Comparison of ENCODE assay signal across 8 mouse cellular contexts in genomic region chr6:124903580-124904151, GRCm38 (mm10). TPM values are rescaled to one million over a fixed set of nuclear protein-coding genes. Genes with fewer than 3 reads are reported as not detected.
DNase-seq lines count a peak whose midpoint lies in the region; ATAC-seq lines count a peak whose summit lies in the region.

No protein-coding gene starts in this region.

- H3K36me3 ChIP-seq in forebrain, embryonic 10.5 days (replicated peaks) = no peaks in the 10 kb centered on the region
- H3K36me3 ChIP-seq in heart, embryonic 16.5 days (ENCODE audit: control insufficient read depth, insufficient read depth) = no peaks in the 10 kb centered on the region
- H3K36me3 ChIP-seq in liver, embryonic 15.5 days (replicated peaks) = no peaks in the 10 kb centered on the region
- no peaks in the 10 kb centered on the region for H3K36me3 ChIP-seq in neural tube, embryonic 12.5 days

- H3K9ac ChIP-seq in heart, embryonic 16.5 days (ENCODE audit: low read length) = peak overlapping the region; percentile 81
- peak overlapping the region; percentile 51 for H3K9ac ChIP-seq in liver, embryonic 15.5 days
- peak overlapping the region; percentile 67 for H3K9ac ChIP-seq in neural tube, embryonic 12.5 days

- WGBS in forebrain, embryonic 10.5 days = 0% methylated on average over 23 of the region's 23 CpGs
- WGBS in heart, embryonic 16.5 days = under 1% methylated on average over 23 of the region's 23 CpGs
- WGBS in liver, embryonic 15.5 days (ENCODE audit: insufficient replicate concordance) = under 1% methylated on average over 23 of the region's 23 CpGs
- WGBS in neural tube, embryonic 12.5 days = under 1% methylated on average over 23 of the region's 23 CpGs

- peak; percentile 66 for ATAC-seq in CD4-positive, CD25-positive, alpha-beta regulatory T cell, adult 4 months
- peak; percentile 82 for ATAC-seq in heart, embryonic 16.5 days (replicated peaks; ENCODE audit: extremely low read depth, insufficient read depth, low FRiP score)
- ATAC-seq in liver, embryonic 15.5 days (ENCODE audit: insufficient read depth) = peak; percentile 75
- peak; percentile 88 for ATAC-seq in neural tube, embryonic 12.5 days (ENCODE audit: low FRiP score, low read depth)

- H3K27me3 ChIP-seq in forebrain, embryonic 10.5 days (ENCODE audit: poor library complexity, severe bottlenecking) = peaks cover 8% of the 10 kb centered on the region
- H3K27me3 ChIP-seq in heart, embryonic 16.5 days (ENCODE audit: control insufficient read depth, insufficient read depth, low read length) = peaks cover 2% of the 10 kb centered on the region; the same call in 1 of the 2 replicates
- peaks cover 9% of the 10 kb centered on the region for H3K27me3 ChIP-seq in liver, embryonic 15.5 days
- H3K27me3 ChIP-seq in neural tube, embryonic 12.5 days (replicated peaks) = peaks cover 5% of the 10 kb centered on the region; the same call in 1 of the 2 replicates

- peak; percentile 75 for DNase-seq in c-Kit-negative CD71-positive TER-119-positive erythroid progenitor cells, embryonic 14.5 days (ENCODE audit: low read depth, low spot score)
- DNase-seq in forebrain, embryonic 10.5 days (ENCODE audit: extremely low spot score, low spot score) = peak; percentile 97
- DNase-seq in kidney, postnatal 36 days = peak; percentile 95 to 97
- DNase-seq in telencephalon, adult 2 months (ENCODE audit: low read depth, low spot score) = peak; percentile 77

- H3K27ac ChIP-seq in forebrain, embryonic 10.5 days = peak overlapping the region; percentile 96
- peak overlapping the region; percentile 98 for H3K27ac ChIP-seq in heart, embryonic 16.5 days (ENCODE audit: low read length)
- H3K27ac ChIP-seq in liver, embryonic 15.5 days (replicated peaks) = peak overlapping the region; percentile 81
- H3K27ac ChIP-seq in neural tube, embryonic 12.5 days = peak overlapping the region; percentile 98

- H3K4me1 ChIP-seq in forebrain, embryonic 10.5 days = peaks cover 24% of the 10 kb centered on the region
- peaks cover 8% of the 10 kb centered on the region for H3K4me1 ChIP-seq in heart, embryonic 16.5 days (ENCODE audit: control insufficient read depth, insufficient read depth, low read length)
- H3K4me1 ChIP-seq in liver, embryonic 15.5 days (replicated peaks) = peaks cover 12% of the 10 kb centered on the region
- peaks cover 12% of the 10 kb centered on the region for H3K4me1 ChIP-seq in neural tube, embryonic 12.5 days

- H3K4me2 ChIP-seq in heart, embryonic 16.5 days (ENCODE audit: low read depth, low read length) = peak overlapping the region; percentile 90
- H3K4me2 ChIP-seq in liver, embryonic 15.5 days = peak overlapping the region; percentile 94
- peak overlapping the region; percentile 68 for H3K4me2 ChIP-seq in neural tube, embryonic 12.5 days (replicated peaks)

- H3K4me3 ChIP-seq in forebrain, embryonic 10.5 days = peak overlapping the region; percentile 56
- peak overlapping the region; percentile 65 for H3K4me3 ChIP-seq in heart, embryonic 16.5 days (ENCODE audit: low read length)
- peak overlapping the region; percentile 65 for H3K4me3 ChIP-seq in liver, embryonic 15.5 days (replicated peaks)
- H3K4me3 ChIP-seq in neural tube, embryonic 12.5 days = peak overlapping the region; percentile 38

- H3K9me3 ChIP-seq in forebrain, embryonic 10.5 days = no peaks in the 10 kb centered on the region
- no peaks in the 10 kb centered on the region for H3K9me3 ChIP-seq in heart, embryonic 16.5 days (replicated peaks; ENCODE audit: control insufficient read depth, low read length)
- no peaks in the 10 kb centered on the region for H3K9me3 ChIP-seq in liver, embryonic 15.5 days (replicated peaks)
- no peaks in the 10 kb centered on the region for H3K9me3 ChIP-seq in neural tube, embryonic 12.5 days

RNA-seq across cellular contexts. Expression of gene Lag3, which starts 7.8 kb away (rescaled TPM):
- 10 to 100 TPM; 19.0 to 29.0 TPM for polyA plus RNA-seq in CD4-positive, CD25-positive, alpha-beta regulatory T cell, adult 4 months (2017; shearing (Covaris generic))
- 0.76 and 0.88 TPM in 2 replicates for polyA plus RNA-seq in forebrain, embryonic 10.5 days (2016; fragmentation: Nextera tagmentation; extraction: Ambion mirVana)
- polyA plus RNA-seq in heart, embryonic 16.5 days (2015; fragmentation: Nextera tagmentation; extraction: Ambion mirVana) = 1.1 and 1.7 TPM in 2 replicates
- polyA plus RNA-seq in liver, embryonic 15.5 days (2015; fragmentation: Nextera tagmentation; extraction: Ambion mirVana) = 0.13 and 0.18 TPM in 2 replicates
- polyA plus RNA-seq in neural tube, embryonic 12.5 days (2016; fragmentation: Nextera tagmentation; extraction: Ambion mirVana) = 1.8 and 2.2 TPM in 2 replicates

RNA-seq across cellular contexts. Expression of gene Cd4, which starts 15.6 kb away (rescaled TPM):
- polyA plus RNA-seq in CD4-positive, CD25-positive, alpha-beta regulatory T cell, adult 4 months (2017; shearing (Covaris generic)) = 100 to 1,000 TPM; 268 to 648 TPM
- polyA plus RNA-seq in forebrain, embryonic 10.5 days (2016; fragmentation: Nextera tagmentation; extraction: Ambion mirVana) = 0.17 TPM in 1 of 2 replicates, not detected in the other
- polyA plus RNA-seq in heart, embryonic 16.5 days (2015; fragmentation: Nextera tagmentation; extraction: Ambion mirVana) = 0.25 and 2.1 TPM in 2 replicates
- polyA plus RNA-seq in liver, embryonic 15.5 days (2015; fragmentation: Nextera tagmentation; extraction: Ambion mirVana) = 0.07 and 0.20 TPM in 2 replicates
- 0.06 TPM in 1 of 2 replicates, not detected in the other for polyA plus RNA-seq in neural tube, embryonic 12.5 days (2016; fragmentation: Nextera tagmentation; extraction: Ambion mirVana)

RNA-seq across cellular contexts. Expression of gene Ptms, which starts 16.2 kb away (rescaled TPM):
- polyA plus RNA-seq in CD4-positive, CD25-positive, alpha-beta regulatory T cell, adult 4 months (2017; shearing (Covaris generic)) = 10 to 100 TPM in 1 of 2 experiments, 1 to 10 TPM in 1; 5.4 to 10.6 TPM
- 218 and 224 TPM in 2 replicates for polyA plus RNA-seq in forebrain, embryonic 10.5 days (2016; fragmentation: Nextera tagmentation; extraction: Ambion mirVana)
- 203 and 265 TPM in 2 replicates for polyA plus RNA-seq in heart, embryonic 16.5 days (2015; fragmentation: Nextera tagmentation; extraction: Ambion mirVana)
- 56.2 and 62.7 TPM in 2 replicates for polyA plus RNA-seq in liver, embryonic 15.5 days (2015; fragmentation: Nextera tagmentation; extraction: Ambion mirVana)
- 718 and 773 TPM in 2 replicates for polyA plus RNA-seq in neural tube, embryonic 12.5 days (2016; fragmentation: Nextera tagmentation; extraction: Ambion mirVana)

RNA-seq across cellular contexts. Expression of gene Mlf2, which starts 27.5 kb away (rescaled TPM):
- polyA plus RNA-seq in CD4-positive, CD25-positive, alpha-beta regulatory T cell, adult 4 months (2017; shearing (Covaris generic)) = 10 to 100 TPM; 39.0 to 40.7 TPM
- 388 and 398 TPM in 2 replicates for polyA plus RNA-seq in forebrain, embryonic 10.5 days (2016; fragmentation: Nextera tagmentation; extraction: Ambion mirVana)
- polyA plus RNA-seq in heart, embryonic 16.5 days (2015; fragmentation: Nextera tagmentation; extraction: Ambion mirVana) = 387 and 398 TPM in 2 replicates
- polyA plus RNA-seq in liver, embryonic 15.5 days (2015; fragmentation: Nextera tagmentation; extraction: Ambion mirVana) = 119 and 127 TPM in 2 replicates
- 546 and 556 TPM in 2 replicates for polyA plus RNA-seq in neural tube, embryonic 12.5 days (2016; fragmentation: Nextera tagmentation; extraction: Ambion mirVana)

RNA-seq across cellular contexts. Expression of gene Gpr162, which starts 39.9 kb away (rescaled TPM):
- polyA plus RNA-seq in CD4-positive, CD25-positive, alpha-beta regulatory T cell, adult 4 months (2017; shearing (Covaris generic)) = not detected
- polyA plus RNA-seq in forebrain, embryonic 10.5 days (2016; fragmentation: Nextera tagmentation; extraction: Ambion mirVana) = 2.1 and 2.5 TPM in 2 replicates
- 2.4 and 2.7 TPM in 2 replicates for polyA plus RNA-seq in heart, embryonic 16.5 days (2015; fragmentation: Nextera tagmentation; extraction: Ambion mirVana)
- 0.06 and 0.09 TPM in 2 replicates for polyA plus RNA-seq in liver, embryonic 15.5 days (2015; fragmentation: Nextera tagmentation; extraction: Ambion mirVana)
- polyA plus RNA-seq in neural tube, embryonic 12.5 days (2016; fragmentation: Nextera tagmentation; extraction: Ambion mirVana) = 14.7 and 16.3 TPM in 2 replicates

Comparison
In these comparisons a context has a peak if more than half of its experiments do, and no peak if none do; other contexts are left out.
1. Peak in every context shown above with its lines: DNase-seq, ATAC-seq, H3K4me3 ChIP-seq and H3K27ac ChIP-seq.
2. RNA of gene Cd4, which starts 15.6 kb away (polyA plus RNA-seq): 268 to 648 TPM in CD4-positive, CD25-positive, alpha-beta regulatory T cell, adult 4 months; 0.25 to 2.1 TPM in heart, embryonic 16.5 days, 0.07 to 0.20 TPM in liver, embryonic 15.5 days, 0.06 TPM in neural tube, embryonic 12.5 days and 0.17 TPM in forebrain, embryonic 10.5 days; every median in the first group is over 10 times any median in the second.